Mouse (Mus musculus): ENCODE measurements around the gene Rora.

GRCm38 (mm10) chr9:68827441-68827840, 173.9 kb downstream of the Rora start:
- TF ChIP-seq CTCF (IDR thresholded peaks at IDR 0.05; ENCODE audit: borderline replicate concordance, control insufficient read depth, extremely low read depth, insufficient read depth, low read length, poor library complexity) = no peak
- TF ChIP-seq POLR2A (IDR thresholded peaks at IDR 0.05; ENCODE audit: control insufficient read depth, extremely low read depth, insufficient read depth, low read length, poor library complexity) = no peak

Measured in thymus, adult 2 months (tissue).